Mouse (Mus musculus) midbrain, postnatal 0 days (tissue): ENCODE results near the gene Mier1. TPM values are rescaled to one million over a fixed set of nuclear protein-coding genes. Genes with fewer than 3 reads are reported as not detected.

ENCODE experiments used
- ATAC-seq: fragments of 200-750 bp; cut with Nextera tagmentation; 2 replicates; pipeline ENCODE4 v1.8.0; 2017; ENCODE audit warnings: moderate number of reproducible peaks, mild to moderate bottlenecking, moderate TSS enrichment, moderate library complexity; ENCODE audit not compliant: low FRiP score
- DNase-seq: peaks from one replicate; pipeline ENCODE4 v3.0.0-alpha.2; 2015; ENCODE audit warnings: low spot score
- H3K27ac ChIP-seq: fragments of 300-500 bp; sonication (generic); 2 replicates; pipeline ENCODE4 v1.5.1; 2014; ENCODE audit warnings: low read depth, mild to moderate bottlenecking, low read length, mixed read lengths
- H3K27me3 ChIP-seq: fragments of 300-500 bp; sonication (generic); 2 replicates; pipeline ENCODE4 v1.6.1; 2014; ENCODE audit warnings: low read length, control low read depth, mixed read lengths; ENCODE audit not compliant: insufficient read depth
- H3K36me3 ChIP-seq: fragments of 300-500 bp; sonication (generic); 2 replicates; pipeline ENCODE4 v1.6.1; 2014; ENCODE audit warnings: low read length, control low read depth, mixed read lengths; ENCODE audit not compliant: insufficient read depth
- H3K4me1 ChIP-seq: fragments of 300-500 bp; sonication (generic); 2 replicates; pipeline ENCODE4 v1.6.1; 2014; ENCODE audit warnings: mild to moderate bottlenecking, control low read depth, antibody characterized with exemption, low read length, mixed read lengths; ENCODE audit not compliant: insufficient read depth
- H3K4me2 ChIP-seq: fragments of 300-500 bp; sonication (generic); 2 replicates; pipeline ENCODE4 v1.6.1; 2014; ENCODE audit warnings: low read depth, mild to moderate bottlenecking, low read length, mixed read lengths; ENCODE audit not compliant: poor library complexity, severe bottlenecking
- H3K4me3 ChIP-seq: fragments of 300-500 bp; sonication (generic); 2 replicates; pipeline ENCODE4 v1.5.1; 2014; ENCODE audit warnings: low read depth, mild to moderate bottlenecking, low read length, moderate library complexity
- H3K9ac ChIP-seq: fragments of 300-500 bp; sonication (generic); replicated peaks from 2 replicates; pipeline ENCODE4 v1.6.1; 2014; ENCODE audit warnings: mild to moderate bottlenecking, low read length, moderate library complexity, mixed read lengths; ENCODE audit not compliant: poor library complexity, severe bottlenecking
- H3K9me3 ChIP-seq: fragments of 300-500 bp; sonication (generic); 2 replicates; pipeline ENCODE4 v1.6.1; 2016; ENCODE audit warnings: low read length, control low read depth
- CTCF ChIP-seq: IDR thresholded peaks from 2 replicates; pipeline ENCODE4 v1.5.1; 2016; ENCODE audit warnings: antibody characterized with exemption, mild to moderate bottlenecking
- WGBS: fragments of 180-500 bp; shearing (Covaris S2); extraction: QIAGEN DNeasy Blood & Tissue Kit; methylation state at CpG from one replicate; pipeline ENCODE4 v1.1.7; 2014; 5-methylcytosine and 5-hydroxymethylcytosine counted together
- polyA plus RNA-seq: library from polyadenylated mRNA; unstranded; fragments of >200 nt; fragmentation: Nextera tagmentation; extraction: Ambion mirVana; gene quantifications from 2 replicates; pipeline ENCODE4 v1.2.1, GENCODE M21; 2015
- total RNA-seq: library from RNA; depleted of rRNA; stranded (reverse); fragments of >200 nt; gene quantifications from 2 replicates; pipeline ENCODE4 v1.2.3, GENCODE M21; 2014

Mier1 gene
- total and polyA plus RNA-seq, 2 experiments from 2014 or later: 30.6 to 32.8 TPM

DNA sequence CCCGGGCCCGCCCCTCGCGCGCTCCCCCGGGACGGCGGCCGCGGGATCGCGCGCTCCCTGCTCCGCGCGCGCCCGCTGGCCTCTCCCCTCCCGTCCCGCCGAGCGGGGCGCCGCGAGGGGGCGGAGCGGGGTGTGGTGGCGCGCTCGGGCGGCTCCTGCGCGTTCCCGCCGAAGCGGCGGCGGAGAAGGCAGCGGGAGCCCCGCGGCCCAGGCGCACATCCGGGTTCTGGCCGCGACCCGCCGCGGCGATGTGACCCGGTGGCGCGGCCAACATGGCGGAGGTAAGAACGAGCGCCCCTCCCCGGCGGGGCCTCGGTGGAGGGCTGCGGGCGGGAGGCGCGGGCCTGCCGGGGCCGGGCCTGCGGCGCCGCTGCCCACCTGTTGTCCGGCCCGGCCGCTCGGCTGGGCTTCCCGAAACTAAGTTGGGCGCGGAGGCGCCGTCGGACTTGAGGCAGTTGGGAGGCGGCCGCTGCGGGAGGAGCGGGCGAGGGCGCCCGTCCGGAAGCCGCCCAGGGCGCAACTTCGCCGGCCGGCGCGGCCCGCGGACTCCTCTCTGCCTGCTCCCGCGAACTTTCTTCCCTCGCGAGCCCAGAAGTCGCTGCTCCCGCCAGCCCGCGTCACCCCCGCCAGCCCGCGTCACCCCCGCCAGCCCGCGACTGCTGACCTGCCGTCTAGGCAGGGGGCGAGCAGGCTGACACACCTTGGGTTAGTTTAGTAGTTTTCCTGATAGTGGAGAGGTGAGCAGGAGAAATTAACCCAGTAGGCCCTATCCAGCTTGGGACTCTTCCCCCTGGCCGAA is 5.2 kb downstream of the Mier1 start:
- peak overlapping the region; percentile 90 for H3K4me3 ChIP-seq
- peak overlapping the region; percentile 73 for H3K9ac ChIP-seq
- no peaks in the 10 kb centered on the region for H3K27me3 ChIP-seq
- H3K36me3 ChIP-seq: peaks cover 2% of the 10 kb centered on the region; the same call in 1 of the 2 replicates
- DNase-seq (peak; percentile 77), ATAC-seq (peak; percentile 45)
- no peaks in the 10 kb centered on the region for H3K9me3 ChIP-seq
- H3K27ac ChIP-seq: peak overlapping the region; percentile 71
- under 1% methylated on average over 49 of the region's 111 CpGs for WGBS
- no peak for TF ChIP-seq CTCF
- peaks cover 7% of the 10 kb centered on the region for H3K4me1 ChIP-seq
- peak overlapping the region; percentile 83 for H3K4me2 ChIP-seq

DNA sequence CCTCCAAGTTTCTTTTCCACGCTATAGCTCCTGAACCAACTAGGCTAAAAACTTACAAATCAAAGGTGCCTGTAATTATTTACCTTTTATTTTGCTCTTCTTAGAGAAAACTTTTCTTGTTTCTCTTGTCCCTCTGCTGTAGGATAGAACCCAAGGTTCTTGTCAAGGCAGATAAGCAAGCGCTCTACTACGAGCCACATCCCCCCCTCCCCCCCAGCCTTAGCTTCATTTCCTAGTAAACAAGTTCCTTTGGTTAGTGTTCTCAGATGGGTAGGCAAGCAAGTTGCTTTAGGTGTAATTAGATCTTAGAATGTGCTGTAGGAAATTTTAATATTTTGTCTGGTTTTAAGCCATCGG is 5.8 kb downstream of the Mier1 start:
- DNase-seq: no peak
- H3K27ac ChIP-seq: peak overlapping the region; percentile 71; the same call in 1 of the 2 replicates
- ATAC-seq: no peak
- H3K36me3 ChIP-seq: peaks cover 2% of the 10 kb centered on the region; the same call in 1 of the 2 replicates
- H3K27me3 ChIP-seq: no peaks in the 10 kb centered on the region
- H3K9me3 ChIP-seq: no peaks in the 10 kb centered on the region
- peak overlapping the region; percentile 83 for H3K4me2 ChIP-seq
- peak overlapping the region; percentile 73 for H3K9ac ChIP-seq
- no peak for TF ChIP-seq CTCF
- WGBS: 28% methylated on average over 4 of the region's 4 CpGs
- peak overlapping the region; percentile 90 for H3K4me3 ChIP-seq
- peaks cover 7% of the 10 kb centered on the region for H3K4me1 ChIP-seq

DNA sequence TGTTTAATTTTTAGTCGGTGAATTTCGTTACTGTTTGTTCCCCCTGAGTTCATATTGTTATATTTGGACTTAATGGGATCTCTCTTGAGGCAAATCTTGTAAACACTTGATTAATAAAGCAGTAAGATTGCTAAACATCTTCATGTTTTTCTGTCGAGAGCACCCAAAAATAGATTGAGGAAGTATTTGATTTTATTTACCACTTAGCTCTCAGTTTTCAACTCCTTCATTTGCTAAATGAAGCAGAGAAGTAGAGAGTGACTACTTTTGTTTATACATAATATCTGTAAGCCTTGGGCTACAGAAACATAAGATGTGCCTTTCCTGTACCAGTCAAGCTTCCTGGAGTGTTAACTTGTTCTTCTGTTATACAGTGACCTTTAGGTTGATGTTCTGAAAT is 6.2 kb downstream of the Mier1 start:
- no peak overlapping the region for H3K27ac ChIP-seq
- ATAC-seq (no peak), DNase-seq (no peak)
- H3K4me1 ChIP-seq: peaks cover 3% of the 10 kb centered on the region
- H3K9me3 ChIP-seq: no peaks in the 10 kb centered on the region
- H3K9ac ChIP-seq: no peak overlapping the region
- 52% methylated on average over 3 of the region's 3 CpGs for WGBS
- TF ChIP-seq CTCF: no peak
- no peak overlapping the region for H3K4me3 ChIP-seq
- peaks cover 2% of the 10 kb centered on the region; the same call in 1 of the 2 replicates for H3K36me3 ChIP-seq
- H3K4me2 ChIP-seq: peak overlapping the region; percentile 83
- no peaks in the 10 kb centered on the region for H3K27me3 ChIP-seq

DNA sequence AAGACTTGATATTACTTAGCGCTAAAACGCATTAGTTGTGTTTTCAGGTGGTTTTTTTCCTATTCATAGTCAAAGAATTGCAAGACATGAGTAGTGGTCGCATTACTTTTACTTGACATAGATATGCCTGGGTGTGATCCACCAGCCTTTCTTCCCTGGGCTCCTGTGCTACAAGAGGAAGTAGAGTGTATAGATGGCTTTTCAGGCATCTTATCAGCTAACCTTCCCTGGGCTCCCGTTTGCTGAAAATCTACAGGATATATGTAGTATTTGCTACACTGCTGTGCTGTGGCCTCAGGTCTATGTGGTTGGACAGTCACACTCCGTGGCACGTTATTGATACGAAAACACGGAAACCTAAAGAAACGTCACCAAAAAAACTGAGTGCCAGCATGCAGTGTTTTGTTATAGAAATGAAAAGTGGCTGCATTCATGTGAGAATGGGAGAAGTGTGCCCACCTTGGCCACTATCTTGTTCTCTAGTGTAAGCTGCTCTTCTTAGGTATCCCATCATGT is 6.7 kb downstream of the Mier1 start:
- Histone ChIP-seq H3K27ac (no peak overlapping the region), H3K4me3 (no peak overlapping the region), H3K27me3 (no peaks in the 10 kb centered on the region), H3K9me3 (no peaks in the 10 kb centered on the region), H3K9ac (no peak overlapping the region), H3K4me1 (no peaks in the 10 kb centered on the region; the same call in 1 of the 2 replicates), H3K4me2 (no peak overlapping the region), H3K36me3 (peaks cover 4% of the 10 kb centered on the region; the same call in 1 of the 2 replicates)
- no peak for ATAC-seq
- DNase-seq: no peak
- TF ChIP-seq CTCF: no peak
- 86% methylated on average over 9 of the region's 9 CpGs for WGBS

DNA sequence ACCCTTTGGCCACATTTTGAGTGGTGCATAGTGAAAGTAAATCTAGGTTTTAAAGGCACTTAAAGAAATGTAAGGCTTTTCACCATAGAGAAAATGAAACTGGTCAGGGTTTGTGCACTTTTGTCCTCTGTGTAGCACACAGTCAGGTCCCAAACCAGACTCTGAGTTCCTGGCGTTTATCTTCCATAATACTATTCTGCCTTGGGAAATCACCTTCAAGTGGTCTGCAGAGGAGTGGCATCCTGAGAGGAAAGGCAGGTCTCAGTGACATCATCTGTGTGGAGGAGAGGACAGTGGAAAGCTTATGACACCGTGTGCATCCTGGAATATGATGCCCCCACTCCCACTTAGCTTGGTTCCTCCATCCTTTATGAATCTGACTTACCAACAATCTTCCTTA is 8.9 kb downstream of the Mier1 start:
- no peaks in the 10 kb centered on the region for H3K9me3 ChIP-seq
- H3K4me3 ChIP-seq: no peak overlapping the region
- no peak for TF ChIP-seq CTCF
- DNase-seq: no peak
- no peak overlapping the region for H3K4me2 ChIP-seq
- no peaks in the 10 kb centered on the region; the same call in 1 of the 2 replicates for H3K4me1 ChIP-seq
- ATAC-seq: no peak
- WGBS: 68% methylated on average over 2 of the region's 2 CpGs
- no peak overlapping the region for H3K9ac ChIP-seq
- 0 out of 2 replicates have a peak, but pooled peaks cover 4% of the 10 kb centered on the region for H3K36me3 ChIP-seq
- H3K27me3 ChIP-seq: no peaks in the 10 kb centered on the region
- no peak overlapping the region for H3K27ac ChIP-seq

GRCm38 (mm10) chr4:103123606-103124005 is 9.4 kb downstream of the Mier1 start:
- no peak for DNase-seq
- H3K4me2 ChIP-seq: no peak overlapping the region
- no peak for ATAC-seq
- 0 out of 2 replicates have a peak, but pooled peaks cover 4% of the 10 kb centered on the region for H3K36me3 ChIP-seq
- no peaks in the 10 kb centered on the region for H3K9me3 ChIP-seq
- no peaks in the 10 kb centered on the region; the same call in 1 of the 2 replicates for H3K4me1 ChIP-seq
- no peak overlapping the region for H3K27ac ChIP-seq
- H3K9ac ChIP-seq: no peak overlapping the region
- TF ChIP-seq CTCF: no peak
- no peak overlapping the region for H3K4me3 ChIP-seq
- no peaks in the 10 kb centered on the region for H3K27me3 ChIP-seq
